Mouse (Mus musculus): ENCODE results near the gene Tfap2e. TPM values are rescaled to one million over a fixed set of nuclear protein-coding genes. Genes with fewer than 3 reads are reported as not detected.

Gene Tfap2e
- polyA plus RNA-seq, 1 experiment from 2014 or later: 0.99 TPM

DNA sequence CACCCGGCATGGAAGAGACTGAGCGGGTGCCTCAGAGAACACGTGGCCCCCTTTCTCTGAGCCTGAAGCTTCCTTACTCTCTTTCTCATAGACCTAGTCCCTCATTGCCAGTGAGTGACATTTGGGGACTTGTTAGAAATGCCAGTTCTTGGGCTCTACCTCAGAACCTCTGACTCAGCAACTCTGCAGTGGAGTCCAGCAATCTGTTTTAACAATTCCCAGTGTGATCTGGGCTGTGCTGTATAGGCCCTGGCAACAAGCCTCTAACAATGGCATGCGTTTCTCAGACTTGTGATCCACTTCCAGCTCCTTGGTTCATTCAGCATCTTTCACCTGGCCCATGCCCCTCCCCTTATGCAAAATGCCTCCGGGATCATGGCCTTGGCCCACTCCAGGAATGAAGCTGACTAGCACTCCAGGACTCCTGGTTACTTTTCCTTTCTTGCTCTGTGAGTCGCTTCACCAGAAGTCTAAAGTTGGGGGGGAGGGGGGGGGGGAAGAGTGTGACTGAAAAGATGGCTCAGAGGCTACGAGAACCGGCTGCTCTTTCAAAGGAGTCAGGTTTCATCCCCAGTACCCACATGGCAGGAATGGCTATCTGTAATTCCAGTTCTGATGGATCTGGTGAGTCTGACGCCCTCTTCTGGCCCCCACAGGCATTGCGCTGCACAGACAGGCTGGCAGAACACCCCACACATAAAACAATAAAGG, 4.1 kb upstream of the Tfap2e start:
- Histone ChIP-seq H3K27ac (ENCODE audit: low read depth, low read length) (no peak overlapping the region), H3K9me3 (ENCODE audit: control insufficient read depth, low read length) (no peaks in the 10 kb centered on the region), H3K36me3 (ENCODE audit: control insufficient read depth, insufficient read depth, low read length) (peaks cover 5% of the 10 kb centered on the region; the same call in 1 of the 2 replicates), H3K9ac (ENCODE audit: low read depth, low read length) (no peak overlapping the region), H3K4me1 (replicated peaks; ENCODE audit: control insufficient read depth, insufficient read depth, low read length) (peaks cover 5% of the 10 kb centered on the region), H3K4me3 (ENCODE audit: low read depth, low read length) (no peak overlapping the region), H3K4me2 (replicated peaks; ENCODE audit: low read depth, low read length) (no peak overlapping the region), H3K27me3 (ENCODE audit: control insufficient read depth, insufficient read depth, low read length) (peaks cover 40% of the 10 kb centered on the region)
- WGBS: 15% methylated on average over 10 of the region's 10 CpGs
- DNase-seq (ENCODE audit: low spot score): peak; percentile 51
- ATAC-seq (ENCODE audit: low FRiP score): no peak

DNA sequence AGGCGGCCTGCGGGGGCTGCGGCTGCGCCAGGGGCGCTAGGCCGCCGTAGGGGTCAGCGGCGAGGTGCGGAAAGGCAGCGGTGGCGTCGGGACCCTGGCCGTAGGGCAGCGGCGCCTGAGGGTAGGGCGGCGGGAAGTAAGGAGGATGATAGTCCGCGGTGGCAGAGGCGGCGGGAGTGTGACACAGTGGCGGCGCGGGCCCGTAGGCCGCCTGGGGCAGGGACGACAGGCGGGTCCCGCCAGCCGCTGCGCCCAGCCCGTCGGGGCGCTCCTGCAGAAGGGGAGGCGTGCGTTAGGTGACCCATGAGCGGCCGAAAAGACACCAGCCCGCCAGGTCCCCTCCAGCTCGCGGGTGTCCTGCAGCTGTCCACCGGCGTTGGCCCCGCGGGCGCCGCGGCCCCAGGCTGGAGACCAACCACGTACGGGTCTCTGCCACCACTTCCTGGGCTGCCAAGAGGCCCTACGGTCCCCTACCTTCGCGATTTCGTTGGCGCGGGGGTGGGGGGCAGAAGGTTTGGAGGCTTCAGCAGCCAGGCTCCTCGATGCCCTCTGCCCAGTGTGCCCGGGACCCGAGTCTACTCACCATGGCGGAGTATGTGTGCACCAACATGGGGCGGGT, 549 bp downstream of the Tfap2e start:
- Histone ChIP-seq H3K27ac (ENCODE audit: low read depth, low read length) (no peak overlapping the region), H3K4me1 (replicated peaks; ENCODE audit: control insufficient read depth, insufficient read depth, low read length) (peaks cover 9% of the 10 kb centered on the region), H3K9me3 (ENCODE audit: control insufficient read depth, low read length) (no peaks in the 10 kb centered on the region), H3K36me3 (ENCODE audit: control insufficient read depth, insufficient read depth, low read length) (no peaks in the 10 kb centered on the region), H3K27me3 (ENCODE audit: control insufficient read depth, insufficient read depth, low read length) (peaks cover 81% of the 10 kb centered on the region), H3K9ac (ENCODE audit: low read depth, low read length) (0 out of 2 replicates have a peak overlapping the region, but pooled peaks have one; percentile 11), H3K4me2 (replicated peaks; ENCODE audit: low read depth, low read length) (peak overlapping the region; percentile 28), H3K4me3 (ENCODE audit: low read depth, low read length) (peak overlapping the region; percentile 22)
- peak; percentile 55 for DNase-seq (ENCODE audit: low spot score)
- under 1% methylated on average over 55 of the region's 62 CpGs for WGBS
- ATAC-seq (ENCODE audit: low FRiP score): 0 out of 2 replicates have a peak, but pooled peaks have one; percentile 6

DNA sequence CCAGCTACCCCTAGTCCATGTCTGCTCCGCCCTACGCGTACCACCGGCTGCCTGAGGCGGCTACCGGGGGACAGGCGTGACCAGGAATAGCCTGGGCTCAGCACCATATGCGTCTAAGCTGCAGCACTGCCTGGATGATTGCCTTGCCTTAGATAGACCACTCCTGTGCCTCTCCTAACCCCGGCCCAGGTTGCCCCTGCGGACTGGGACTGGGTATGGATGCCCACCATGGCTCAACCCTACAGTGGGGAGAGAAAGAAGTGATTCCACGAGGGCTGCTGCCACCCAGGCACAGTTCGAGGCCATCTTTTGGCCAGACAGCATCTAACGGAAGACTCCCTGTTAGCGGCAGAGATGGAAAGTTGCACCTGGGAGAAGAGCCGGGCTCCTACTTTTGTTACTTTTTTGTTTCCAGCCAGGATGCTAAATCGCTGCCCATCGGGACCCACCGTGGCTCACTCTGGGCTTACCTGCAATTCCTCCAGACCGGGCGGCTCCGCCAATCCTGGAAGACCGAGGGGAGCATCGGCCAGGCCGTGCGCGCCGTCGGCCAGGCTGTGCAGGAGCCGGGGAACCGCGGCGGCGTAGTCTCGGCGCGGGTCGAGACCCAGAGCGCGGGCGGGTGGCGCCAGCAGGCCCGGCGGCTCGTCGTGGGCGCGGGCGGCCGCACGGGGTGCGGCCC, 1.2 kb downstream of the Tfap2e start:
- DNase-seq (ENCODE audit: low spot score) (peak; percentile 61), ATAC-seq (ENCODE audit: low FRiP score) (no peak)
- H3K27me3 ChIP-seq (ENCODE audit: control insufficient read depth, insufficient read depth, low read length): peaks cover 88% of the 10 kb centered on the region
- H3K4me2 ChIP-seq (replicated peaks; ENCODE audit: low read depth, low read length): peak overlapping the region; percentile 28
- H3K9ac ChIP-seq (ENCODE audit: low read depth, low read length): 0 out of 2 replicates have a peak overlapping the region, but pooled peaks have one; percentile 11
- no peaks in the 10 kb centered on the region for H3K36me3 ChIP-seq (ENCODE audit: control insufficient read depth, insufficient read depth, low read length)
- peak overlapping the region; percentile 22 for H3K4me3 ChIP-seq (ENCODE audit: low read depth, low read length)
- H3K4me1 ChIP-seq (replicated peaks; ENCODE audit: control insufficient read depth, insufficient read depth, low read length): peaks cover 9% of the 10 kb centered on the region
- WGBS: 3% methylated on average over 43 of the region's 51 CpGs
- H3K9me3 ChIP-seq (ENCODE audit: control insufficient read depth, low read length): no peaks in the 10 kb centered on the region
- H3K27ac ChIP-seq (ENCODE audit: low read depth, low read length): no peak overlapping the region

DNA sequence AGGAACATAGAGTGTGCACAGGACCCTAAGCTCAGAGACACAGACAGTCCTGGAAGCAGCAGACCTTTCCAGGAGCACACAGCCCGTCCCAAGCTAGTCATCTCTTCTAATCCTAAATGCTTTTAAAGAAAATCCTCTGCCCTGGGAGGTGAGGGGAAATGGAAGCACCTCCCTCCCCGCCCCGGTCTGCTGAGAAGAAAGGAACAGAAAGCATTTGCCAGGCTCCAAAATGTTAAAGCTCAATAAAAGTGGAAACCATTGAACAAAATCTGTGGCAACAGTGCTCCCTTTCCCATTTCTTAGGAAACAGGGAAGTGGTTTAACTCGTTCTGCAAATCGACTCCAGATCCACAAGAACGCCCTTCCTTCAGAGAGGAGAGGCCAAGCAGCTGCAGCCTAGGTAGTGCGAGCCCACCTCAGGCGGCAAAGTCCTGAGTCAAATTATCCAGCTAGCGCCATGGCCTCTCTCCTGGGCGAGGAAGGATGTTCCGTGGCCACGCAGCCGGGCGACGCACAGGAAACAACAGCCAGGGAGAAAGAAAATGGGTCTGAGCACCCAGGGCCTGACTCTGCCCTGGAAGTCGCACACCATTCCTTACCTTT, 1.9 kb downstream of the Tfap2e start:
- Histone ChIP-seq H3K36me3 (ENCODE audit: control insufficient read depth, insufficient read depth, low read length) (no peaks in the 10 kb centered on the region), H3K27me3 (ENCODE audit: control insufficient read depth, insufficient read depth, low read length) (peaks cover 89% of the 10 kb centered on the region), H3K4me3 (ENCODE audit: low read depth, low read length) (peak overlapping the region; percentile 22; the same call in 1 of the 2 replicates), H3K9ac (ENCODE audit: low read depth, low read length) (no peak overlapping the region), H3K27ac (ENCODE audit: low read depth, low read length) (no peak overlapping the region), H3K4me1 (replicated peaks; ENCODE audit: control insufficient read depth, insufficient read depth, low read length) (peaks cover 9% of the 10 kb centered on the region), H3K4me2 (replicated peaks; ENCODE audit: low read depth, low read length) (no peak overlapping the region), H3K9me3 (ENCODE audit: control insufficient read depth, low read length) (no peaks in the 10 kb centered on the region)
- DNase-seq (ENCODE audit: low spot score) (peak; percentile 41), ATAC-seq (ENCODE audit: low FRiP score) (no peak)
- 5% methylated on average over 16 of the region's 16 CpGs for WGBS

DNA sequence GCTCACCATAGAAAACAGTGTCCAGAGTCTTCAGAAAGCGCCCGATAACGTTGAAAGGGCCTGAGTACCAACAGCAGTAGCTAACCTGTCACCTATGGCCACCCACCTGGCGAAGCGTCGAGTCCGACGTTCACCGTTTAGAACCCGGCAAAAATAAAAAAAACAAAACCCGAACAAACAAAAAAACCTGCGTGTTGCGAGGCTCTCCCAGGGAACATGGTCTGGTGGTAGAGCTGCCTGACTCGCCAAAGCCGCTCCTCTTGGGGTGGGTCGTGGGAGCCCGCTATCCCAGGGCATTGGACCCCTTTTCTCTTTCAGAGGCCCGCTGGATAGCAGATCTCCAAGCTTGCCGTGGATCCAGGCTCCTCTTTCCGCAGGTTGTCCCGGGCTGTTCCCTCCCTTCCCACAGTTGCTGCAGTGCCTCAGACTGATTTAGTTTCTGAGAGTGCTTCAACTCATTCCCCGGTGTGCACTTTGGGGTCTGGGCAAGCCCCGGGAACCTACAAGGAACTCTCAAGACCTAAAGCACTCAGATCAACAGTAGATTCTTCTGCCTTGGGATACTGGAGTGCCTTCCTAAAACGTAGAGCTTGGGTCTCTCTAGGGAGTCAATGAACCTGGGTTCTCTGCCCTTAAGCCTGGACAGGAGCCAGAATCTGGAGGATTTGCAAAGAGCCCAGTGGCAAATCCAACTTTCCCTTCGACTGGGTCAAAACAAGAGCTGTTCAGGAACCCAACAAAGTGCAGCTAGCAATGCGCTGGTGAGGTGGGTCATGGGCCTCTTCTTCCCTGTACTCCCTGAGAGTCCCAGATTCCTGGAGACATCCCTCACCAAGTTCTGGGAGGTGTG, 3.3 kb downstream of the Tfap2e start:
- whole genome bisulfite sequencing: 5% methylated on average over 26 of the region's 26 CpGs
- peaks cover 78% of the 10 kb centered on the region for H3K27me3 ChIP-seq (ENCODE audit: control insufficient read depth, insufficient read depth, low read length)
- peak; percentile 45 for DNase-seq (ENCODE audit: low spot score)
- H3K27ac ChIP-seq (ENCODE audit: low read depth, low read length): no peak overlapping the region
- ATAC-seq (ENCODE audit: low FRiP score): no peak
- H3K4me1 ChIP-seq (replicated peaks; ENCODE audit: control insufficient read depth, insufficient read depth, low read length): peaks cover 9% of the 10 kb centered on the region
- no peaks in the 10 kb centered on the region for H3K36me3 ChIP-seq (ENCODE audit: control insufficient read depth, insufficient read depth, low read length)
- no peak overlapping the region for H3K9ac ChIP-seq (ENCODE audit: low read depth, low read length)
- no peak overlapping the region; the same call in 1 of the 2 replicates for H3K4me2 ChIP-seq (replicated peaks; ENCODE audit: low read depth, low read length)
- no peak overlapping the region; the same call in 1 of the 2 replicates for H3K4me3 ChIP-seq (ENCODE audit: low read depth, low read length)
- H3K9me3 ChIP-seq (ENCODE audit: control insufficient read depth, low read length): no peaks in the 10 kb centered on the region

DNA sequence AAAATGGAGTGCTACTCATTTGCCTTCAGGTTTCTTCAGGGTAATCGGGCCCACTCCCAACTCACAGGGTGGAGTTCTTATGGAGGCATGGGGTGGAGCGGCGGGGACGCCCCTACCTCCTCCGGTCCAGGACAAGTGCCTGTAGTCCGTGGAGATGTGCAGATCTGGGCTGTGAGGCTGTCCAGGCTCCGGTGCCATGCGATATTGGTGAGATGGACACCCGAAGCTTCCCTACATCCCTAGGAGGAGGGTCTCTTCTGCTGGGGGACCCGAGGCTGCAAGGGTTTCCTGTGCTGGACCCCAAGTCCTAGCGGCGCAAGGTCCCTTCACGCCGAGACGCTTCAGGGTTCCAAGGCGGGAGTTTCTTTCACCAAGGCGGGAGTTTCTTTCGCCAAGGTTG, 3.9 kb downstream of the Tfap2e start:
- no peak overlapping the region; the same call in 1 of the 2 replicates for H3K4me3 ChIP-seq (ENCODE audit: low read depth, low read length)

DNA sequence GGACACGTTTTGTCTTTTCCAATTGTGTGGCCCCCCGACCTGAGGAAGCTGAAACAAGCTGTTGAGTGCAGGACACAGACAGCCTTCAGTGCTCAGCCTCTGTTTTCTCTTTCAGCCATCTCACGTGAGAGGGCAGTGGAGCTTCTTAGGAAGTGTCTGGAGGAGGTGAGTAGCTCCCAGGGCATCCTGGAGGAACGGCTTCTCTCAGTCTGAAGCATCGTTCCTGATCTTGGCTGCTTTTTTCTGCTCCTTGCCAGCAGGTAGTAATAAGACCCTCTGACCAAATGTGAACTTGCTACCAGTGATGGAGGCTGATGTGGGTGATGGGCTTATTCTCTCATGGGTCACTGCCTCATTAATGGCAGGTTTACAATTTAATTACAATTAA, 28.6 kb downstream of the Tfap2e start:
- H3K4me3 ChIP-seq (ENCODE audit: low read depth, low read length): no peak overlapping the region
- ATAC-seq (ENCODE audit: low FRiP score) (no peak), DNase-seq (ENCODE audit: low spot score) (no peak)
- no peaks in the 10 kb centered on the region for H3K9me3 ChIP-seq (ENCODE audit: control insufficient read depth, low read length)
- H3K4me1 ChIP-seq (replicated peaks; ENCODE audit: control insufficient read depth, insufficient read depth, low read length): peaks cover 7% of the 10 kb centered on the region
- H3K36me3 ChIP-seq (ENCODE audit: control insufficient read depth, insufficient read depth, low read length): no peaks in the 10 kb centered on the region; the same call in 1 of the 2 replicates
- H3K9ac ChIP-seq (ENCODE audit: low read depth, low read length): no peak overlapping the region
- H3K27me3 ChIP-seq (ENCODE audit: control insufficient read depth, insufficient read depth, low read length): no peaks in the 10 kb centered on the region
- H3K4me2 ChIP-seq (replicated peaks; ENCODE audit: low read depth, low read length): no peak overlapping the region
- no peak overlapping the region for H3K27ac ChIP-seq (ENCODE audit: low read depth, low read length)
- 47% methylated on average over 5 of the region's 5 CpGs for WGBS

More for the DNA sequence above, 3.9 kb downstream of the Tfap2e start:
- Histone ChIP-seq H3K36me3 (ENCODE audit: control insufficient read depth, insufficient read depth, low read length) (no peaks in the 10 kb centered on the region), H3K9me3 (ENCODE audit: control insufficient read depth, low read length) (no peaks in the 10 kb centered on the region), H3K4me1 (replicated peaks; ENCODE audit: control insufficient read depth, insufficient read depth, low read length) (peaks cover 9% of the 10 kb centered on the region), H3K4me2 (replicated peaks; ENCODE audit: low read depth, low read length) (peak overlapping the region; percentile 17; the same call in 1 of the 2 replicates), H3K27me3 (ENCODE audit: control insufficient read depth, insufficient read depth, low read length) (peaks cover 72% of the 10 kb centered on the region), H3K27ac (ENCODE audit: low read depth, low read length) (no peak overlapping the region), H3K9ac (ENCODE audit: low read depth, low read length) (no peak overlapping the region)
- WGBS: 2% methylated on average over 18 of the region's 18 CpGs
- DNase-seq (ENCODE audit: low spot score) (peak; percentile 39), ATAC-seq (ENCODE audit: low FRiP score) (no peak)
